Mouse (Mus musculus): Measurements from ENCODE around the gene Pip4k2b. TPM values are rescaled to one million over a fixed set of nuclear protein-coding genes. Genes with fewer than 3 reads are reported as not detected.
A peak's percentile ranks its signal among the peaks of the same experiment; 100 is the strongest.
"Not testable (repeated sequence)": the region's sequence is repeated elsewhere in the genome, so short reads cannot be mapped to it uniquely, and the experiment has no call there.

Gene Pip4k2b
- 1.3 and 1.4 TPM in 2 replicates for polyA plus RNA-seq (2016; fragmentation: Nextera tagmentation; extraction: Ambion mirVana)

DNA sequence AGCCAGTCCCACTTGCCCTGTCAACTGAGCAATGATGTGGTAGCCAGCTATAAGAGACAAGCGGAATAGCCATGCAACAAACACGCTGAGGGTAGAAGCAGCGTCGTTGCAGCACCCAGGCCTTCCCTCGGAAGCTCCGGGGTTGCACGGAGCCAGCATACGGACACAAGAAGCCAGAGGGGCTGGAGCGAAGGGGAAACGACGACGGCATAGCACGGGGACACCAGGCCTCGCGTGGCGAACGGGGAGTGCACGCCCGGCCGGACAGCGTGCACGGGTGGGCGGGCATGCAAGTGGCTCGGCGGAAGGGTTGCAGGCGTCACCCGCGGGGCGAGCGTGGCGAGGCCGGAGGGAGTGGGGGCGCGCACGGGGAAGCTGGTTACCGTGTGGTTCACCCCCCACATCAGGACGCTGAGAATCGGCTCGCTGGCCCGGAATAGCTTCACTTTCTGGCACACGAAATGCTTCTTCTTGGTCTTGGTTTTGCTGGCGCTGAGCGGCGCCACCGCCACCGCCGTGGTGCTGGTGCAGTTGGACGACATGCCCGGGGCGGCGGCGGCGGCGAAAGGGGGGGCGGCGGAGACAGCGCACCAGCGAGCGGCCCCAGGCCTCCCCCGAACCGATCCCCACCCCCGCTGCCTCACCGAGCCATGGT is at the start of gene Pip4k2b:
Gene Pip4k2b, minus strand, starts transcription at position 642 of the 655 bp plus-strand sequence.
- H3K4me2 ChIP-seq = peak within 1 kb of the TSS; percentile 81
- WGBS = under 1% methylated on average over 53 of the region's 63 CpGs
- no peaks in the 10 kb centered on the region for H3K27me3 ChIP-seq (replicated peaks)
- H3K4me1 ChIP-seq (replicated peaks) = peaks cover 25% of the 10 kb centered on the region
- peak within 1 kb of the TSS; percentile 84 for H3K27ac ChIP-seq (ENCODE audit: poor library complexity, severe bottlenecking)
- peak; percentile 60 for ATAC-seq (ENCODE audit: insufficient number of reproducible peaks, low FRiP score)
- H3K4me3 ChIP-seq = peak within 1 kb of the TSS; percentile 93
- H3K36me3 ChIP-seq = peaks cover 28% of the 10 kb centered on the region
- H3K9ac ChIP-seq = peak within 1 kb of the TSS; percentile 88
- no peaks in the 10 kb centered on the region for H3K9me3 ChIP-seq (replicated peaks)

GRCm38 (mm10) chr11:97793165-97793564 is 48.7 kb upstream of the Pip4k2b start:
- Histone ChIP-seq H3K4me1 (replicated peaks) (no peaks in the 10 kb centered on the region), H3K9ac (no peak overlapping the region), H3K9me3 (replicated peaks) (no peaks in the 10 kb centered on the region), H3K4me2 (no peak overlapping the region), H3K27me3 (replicated peaks) (no peaks in the 10 kb centered on the region), H3K4me3 (no peak overlapping the region), H3K36me3 (no peaks in the 10 kb centered on the region), H3K27ac (ENCODE audit: poor library complexity, severe bottlenecking) (no peak overlapping the region)
- WGBS = 6% methylated on average over 2 of the region's 2 CpGs
- no peak for ATAC-seq (ENCODE audit: insufficient number of reproducible peaks, low FRiP score)

GRCm38 (mm10) chr11:97790778-97791438 is 46.4 kb upstream of the Pip4k2b start:
- WGBS = 72% methylated on average over 2 of the region's 2 CpGs
- not testable (repeated sequence) for H3K4me2 ChIP-seq; H3K36me3 ChIP-seq; H3K4me1 ChIP-seq (replicated peaks); H3K9me3 ChIP-seq (replicated peaks); ATAC-seq (ENCODE audit: insufficient number of reproducible peaks, low FRiP score); H3K27ac ChIP-seq (ENCODE audit: poor library complexity, severe bottlenecking); H3K27me3 ChIP-seq (replicated peaks); H3K9ac ChIP-seq; H3K4me3 ChIP-seq

DNA sequence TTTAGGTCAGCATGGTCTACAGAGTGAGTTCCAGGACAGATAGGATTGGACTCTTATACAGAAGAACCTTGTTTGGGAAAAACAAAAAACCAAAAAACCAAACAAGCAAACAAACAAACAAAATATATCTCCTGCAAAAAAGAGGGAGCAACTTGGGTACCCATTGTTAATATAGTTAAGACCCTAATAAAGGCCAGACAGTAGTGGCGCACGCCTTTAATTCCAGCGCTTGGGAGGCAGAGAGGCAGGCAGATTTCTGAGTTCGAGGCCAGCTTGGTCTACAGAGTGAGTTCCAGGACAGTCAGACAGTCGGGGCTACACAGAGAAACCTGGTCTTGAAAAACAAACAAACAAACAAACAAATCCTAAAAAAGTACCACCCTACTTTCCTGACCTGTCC is 45.2 kb upstream of the Pip4k2b start:
- H3K9me3 ChIP-seq (replicated peaks) = no peaks in the 10 kb centered on the region
- no peaks in the 10 kb centered on the region for H3K27me3 ChIP-seq (replicated peaks)
- WGBS = 80% methylated on average over 5 of the region's 5 CpGs
- H3K9ac ChIP-seq = no peak overlapping the region
- no peaks in the 10 kb centered on the region for H3K4me1 ChIP-seq (replicated peaks)
- H3K36me3 ChIP-seq = no peaks in the 10 kb centered on the region
- no peak overlapping the region for H3K27ac ChIP-seq (ENCODE audit: poor library complexity, severe bottlenecking)
- H3K4me2 ChIP-seq = no peak overlapping the region
- H3K4me3 ChIP-seq = no peak overlapping the region
- ATAC-seq (ENCODE audit: insufficient number of reproducible peaks, low FRiP score) = no peak

GRCm38 (mm10) chr11:97787961-97788360 is 43.5 kb upstream of the Pip4k2b start:
- Histone ChIP-seq H3K9me3 (replicated peaks) (no peaks in the 10 kb centered on the region), H3K36me3 (no peaks in the 10 kb centered on the region), H3K4me1 (replicated peaks) (0 out of 2 replicates have a peak, but pooled peaks cover 4% of the 10 kb centered on the region), H3K4me2 (no peak overlapping the region), H3K27me3 (replicated peaks) (no peaks in the 10 kb centered on the region), H3K9ac (no peak overlapping the region), H3K4me3 (no peak overlapping the region), H3K27ac (ENCODE audit: poor library complexity, severe bottlenecking) (no peak overlapping the region)
- ATAC-seq (ENCODE audit: insufficient number of reproducible peaks, low FRiP score) = no peak
- 86% methylated on average over 3 of the region's 3 CpGs for WGBS

- Histone ChIP-seq H3K27me3 (replicated peaks) (no peaks in the 10 kb centered on the region), H3K36me3 (peaks cover 34% of the 10 kb centered on the region), H3K4me3 (peak overlapping the region; percentile 88), H3K4me2 (peak overlapping the region; percentile 93), H3K4me1 (replicated peaks) (peaks cover 26% of the 10 kb centered on the region), H3K9me3 (replicated peaks) (no peaks in the 10 kb centered on the region), H3K9ac (peak overlapping the region; percentile 73), H3K27ac (ENCODE audit: poor library complexity, severe bottlenecking) (peak overlapping the region; percentile 49)
- WGBS = under 1% methylated on average over 10 of the region's 10 CpGs
- ATAC-seq (ENCODE audit: insufficient number of reproducible peaks, low FRiP score) = no peak; the same call in 1 of the 2 replicates
Measured at GRCm38 (mm10) chr11:97782564-97782895, 38.0 kb upstream of the Pip4k2b start.

GRCm38 (mm10) chr11:97781832-97782563 is 37.5 kb upstream of the Pip4k2b start, which contains the start of gene Rpl23:
TSS of gene Rpl23 (minus strand) at chr11:97782437.
- peak within 1 kb of the TSS; percentile 92 for H3K27ac ChIP-seq (ENCODE audit: poor library complexity, severe bottlenecking)
- peaks cover 39% of the 10 kb centered on the region for H3K36me3 ChIP-seq
- peak within 1 kb of the TSS; percentile 93 for H3K4me2 ChIP-seq
- ATAC-seq (ENCODE audit: insufficient number of reproducible peaks, low FRiP score) = peak; percentile 97
- WGBS = under 1% methylated on average over 67 of the region's 67 CpGs
- H3K4me1 ChIP-seq (replicated peaks) = peaks cover 26% of the 10 kb centered on the region
- H3K9ac ChIP-seq = peak within 1 kb of the TSS; percentile 98
- H3K4me3 ChIP-seq = peak within 1 kb of the TSS; percentile 88
- no peaks in the 10 kb centered on the region for H3K9me3 ChIP-seq (replicated peaks)
- no peaks in the 10 kb centered on the region for H3K27me3 ChIP-seq (replicated peaks)

DNA sequence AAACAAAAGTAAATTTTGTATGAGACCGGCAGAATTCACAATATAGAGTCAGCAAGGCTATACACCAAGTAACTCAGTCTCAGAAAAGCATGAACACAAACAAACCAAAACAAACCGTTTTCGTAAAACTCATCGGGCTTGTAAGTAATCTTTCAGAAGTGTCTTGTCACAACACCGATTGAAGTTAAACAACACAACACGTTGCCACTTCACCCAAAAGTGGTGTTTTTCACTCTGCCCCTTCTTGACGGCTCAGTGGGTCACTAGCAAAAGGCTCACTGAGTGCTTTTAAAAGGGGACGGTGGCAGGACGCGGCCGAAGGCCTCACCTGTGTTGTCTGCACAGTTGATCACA is 37.0 kb upstream of the Pip4k2b start:
- 2% methylated on average over 11 of the region's 11 CpGs for WGBS
- H3K4me2 ChIP-seq = peak overlapping the region; percentile 93
- ATAC-seq (ENCODE audit: insufficient number of reproducible peaks, low FRiP score) = 0 out of 2 replicates have a peak, but pooled peaks have one; percentile 8
- peak overlapping the region; percentile 98 for H3K9ac ChIP-seq
- peak overlapping the region; percentile 88 for H3K4me3 ChIP-seq
- H3K36me3 ChIP-seq = peaks cover 45% of the 10 kb centered on the region
- H3K27ac ChIP-seq (ENCODE audit: poor library complexity, severe bottlenecking) = peak overlapping the region; percentile 92
- no peaks in the 10 kb centered on the region for H3K27me3 ChIP-seq (replicated peaks)
- H3K9me3 ChIP-seq (replicated peaks) = no peaks in the 10 kb centered on the region
- peaks cover 26% of the 10 kb centered on the region for H3K4me1 ChIP-seq (replicated peaks)

GRCm38 (mm10) chr11:97779968-97780701 is 35.6 kb upstream of the Pip4k2b start:
- Histone ChIP-seq H3K9me3 (replicated peaks) (no peaks in the 10 kb centered on the region), H3K4me2 (peak overlapping the region; percentile 93), H3K9ac (peak overlapping the region; percentile 98), H3K4me3 (peak overlapping the region; percentile 88), H3K27ac (ENCODE audit: poor library complexity, severe bottlenecking) (no peak overlapping the region), H3K27me3 (replicated peaks) (no peaks in the 10 kb centered on the region), H3K36me3 (peaks cover 52% of the 10 kb centered on the region), H3K4me1 (replicated peaks) (peaks cover 26% of the 10 kb centered on the region)
- 52% methylated on average over 2 of the region's 2 CpGs for WGBS
- ATAC-seq (ENCODE audit: insufficient number of reproducible peaks, low FRiP score) = no peak

- Histone ChIP-seq H3K4me2 (no peak overlapping the region), H3K27ac (ENCODE audit: poor library complexity, severe bottlenecking) (no peak overlapping the region), H3K4me3 (no peak overlapping the region), H3K9ac (no peak overlapping the region), H3K9me3 (replicated peaks) (no peaks in the 10 kb centered on the region), H3K4me1 (replicated peaks) (peaks cover 26% of the 10 kb centered on the region), H3K36me3 (peaks cover 54% of the 10 kb centered on the region), H3K27me3 (replicated peaks) (no peaks in the 10 kb centered on the region)
- 87% methylated on average over 1 of the region's 1 CpGs for WGBS
- no peak for ATAC-seq (ENCODE audit: insufficient number of reproducible peaks, low FRiP score)
Measured at GRCm38 (mm10) chr11:97778918-97779317, 34.4 kb upstream of the Pip4k2b start.

DNA sequence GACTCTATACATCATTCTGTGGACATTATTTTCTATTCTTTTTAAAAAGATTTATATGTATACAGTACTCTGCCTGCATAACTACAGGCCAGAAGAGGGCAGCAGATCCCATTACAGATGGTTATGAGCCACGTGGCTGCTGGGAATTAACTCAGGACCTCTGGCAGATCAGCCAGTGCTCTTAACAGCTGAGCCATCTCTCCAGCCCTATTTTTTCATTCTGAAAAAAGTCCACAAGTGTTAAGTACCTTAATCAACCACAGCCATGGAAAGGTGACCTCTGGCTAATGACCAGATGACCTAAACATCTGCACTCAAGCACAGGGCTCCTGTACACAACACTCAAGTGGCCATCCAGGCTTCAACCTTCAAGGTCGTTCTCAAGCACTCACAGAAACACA is 32.6 kb upstream of the Pip4k2b start:
- 43% methylated on average over 2 of the region's 2 CpGs for WGBS
- H3K27ac ChIP-seq (ENCODE audit: poor library complexity, severe bottlenecking) = no peak overlapping the region
- no peak overlapping the region for H3K4me3 ChIP-seq
- no peak overlapping the region for H3K9ac ChIP-seq
- no peak for ATAC-seq (ENCODE audit: insufficient number of reproducible peaks, low FRiP score)
- no peak overlapping the region for H3K4me2 ChIP-seq
- peaks cover 21% of the 10 kb centered on the region for H3K4me1 ChIP-seq (replicated peaks)
- H3K9me3 ChIP-seq (replicated peaks) = no peaks in the 10 kb centered on the region
- H3K27me3 ChIP-seq (replicated peaks) = no peaks in the 10 kb centered on the region
- H3K36me3 ChIP-seq = peaks cover 54% of the 10 kb centered on the region
